Mouse (Mus musculus): ENCODE measurements around the gene Sipa1l3.

The Sipa1l3 gene

DNA sequence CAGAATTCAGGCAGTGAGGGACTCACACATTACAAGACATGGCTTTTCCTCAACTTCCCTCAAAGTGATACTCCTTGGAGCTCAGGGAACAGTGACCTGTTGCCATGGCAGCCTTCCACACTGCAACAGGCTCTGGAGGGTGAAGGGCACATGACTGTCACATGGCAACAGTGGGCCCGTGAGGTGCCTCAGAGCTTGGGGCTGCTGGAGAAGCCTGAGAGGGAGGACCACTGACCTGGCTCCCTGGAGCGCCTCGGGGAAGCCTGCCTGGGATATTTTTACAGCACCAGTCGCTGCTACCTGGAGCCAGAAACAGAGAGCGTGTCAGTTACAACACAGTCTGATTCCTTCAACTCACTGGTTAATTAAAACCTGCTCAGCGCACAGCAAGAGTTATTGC, 14.8 kb downstream of the Sipa1l3 start:
- no peaks in the 10 kb centered on the region for H3K27me3 ChIP-seq (ENCODE audit: insufficient read depth, low read length)
- H3K9me3 ChIP-seq (ENCODE audit: low read length), result no peaks in the 10 kb centered on the region
- H3K36me3 ChIP-seq (ENCODE audit: insufficient read depth, low read length), result peaks cover 4% of the 10 kb centered on the region

DNA sequence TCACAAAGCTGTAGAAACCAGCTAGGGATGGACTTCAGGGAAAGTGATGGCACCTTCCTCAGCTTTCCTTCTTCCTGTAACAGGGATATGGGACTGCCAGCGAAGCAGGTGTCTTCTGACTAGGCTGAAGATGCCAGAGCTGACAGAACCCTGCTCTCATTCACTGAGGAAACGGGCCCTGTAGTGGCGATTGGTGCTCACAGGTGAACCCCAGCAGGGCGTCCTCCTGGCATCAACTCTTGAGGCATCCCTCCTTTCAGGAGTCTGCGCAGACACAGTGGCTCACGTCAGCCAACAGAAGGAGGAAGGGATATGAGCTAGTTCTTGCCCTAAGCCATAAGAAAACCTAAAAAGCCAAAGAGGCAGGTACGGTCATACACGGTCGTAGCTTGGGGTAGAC, 17.2 kb downstream of the Sipa1l3 start:
- H3K27me3 ChIP-seq (ENCODE audit: insufficient read depth, low read length), result no peaks in the 10 kb centered on the region
- peaks cover 79% of the 10 kb centered on the region for H3K4me1 ChIP-seq (replicated peaks; ENCODE audit: low read depth, low read length)
- H3K9me3 ChIP-seq (ENCODE audit: low read length), result no peaks in the 10 kb centered on the region
- no peak overlapping the region for H3K4me3 ChIP-seq (replicated peaks; ENCODE audit: low read length)
- TF ChIP-seq POU5F1 (IDR thresholded peaks at IDR 0.05; ENCODE audit: borderline replicate concordance, low read length) (no peak), CTCF (conservative IDR thresholded peaks at IDR 0.05; ENCODE audit: low read length) (no peak), NANOG (IDR thresholded peaks at IDR 0.05; ENCODE audit: borderline replicate concordance, low read length) (no peak)
- peaks cover 9% of the 10 kb centered on the region for H3K36me3 ChIP-seq (ENCODE audit: insufficient read depth, low read length)

More for the DNA sequence above, 14.8 kb downstream of the Sipa1l3 start:
- Histone ChIP-seq H3K4me1 (replicated peaks; ENCODE audit: low read depth, low read length) (peaks cover 77% of the 10 kb centered on the region), H3K4me3 (replicated peaks; ENCODE audit: low read length) (no peak overlapping the region)
- no peak for TF ChIP-seq CTCF (conservative IDR thresholded peaks at IDR 0.05; ENCODE audit: low read length)
- TF ChIP-seq POU5F1 (IDR thresholded peaks at IDR 0.05; ENCODE audit: borderline replicate concordance, low read length), result no peak
- TF ChIP-seq NANOG (IDR thresholded peaks at IDR 0.05; ENCODE audit: borderline replicate concordance, low read length), result no peak

DNA sequence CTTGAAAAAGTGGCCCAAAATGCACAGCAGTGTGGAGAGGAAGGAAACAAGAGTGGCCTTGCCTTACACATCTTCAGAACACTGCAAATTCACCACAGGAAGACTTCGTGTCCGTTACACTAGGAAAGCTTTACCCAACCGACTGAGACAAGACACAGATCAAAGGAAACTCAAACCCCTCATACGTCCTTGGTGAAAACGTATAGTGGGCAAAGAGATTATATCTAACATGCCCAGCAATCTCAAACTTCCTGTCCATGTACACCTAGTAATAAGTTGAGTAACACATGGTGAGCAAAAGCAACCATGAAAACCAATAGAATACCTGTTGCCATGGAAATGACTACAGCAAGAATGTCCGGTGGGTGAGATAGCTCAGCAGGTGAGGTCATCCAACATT, 19.4 kb downstream of the Sipa1l3 start:
- no peaks in the 10 kb centered on the region for H3K27me3 ChIP-seq (ENCODE audit: insufficient read depth, low read length)
- H3K36me3 ChIP-seq (ENCODE audit: insufficient read depth, low read length), result peaks cover 11% of the 10 kb centered on the region
- TF ChIP-seq POU5F1 (IDR thresholded peaks at IDR 0.05; ENCODE audit: borderline replicate concordance, low read length), result no peak
- no peak for TF ChIP-seq CTCF (conservative IDR thresholded peaks at IDR 0.05; ENCODE audit: low read length)
- no peak for TF ChIP-seq NANOG (IDR thresholded peaks at IDR 0.05; ENCODE audit: borderline replicate concordance, low read length)
- no peaks in the 10 kb centered on the region for H3K9me3 ChIP-seq (ENCODE audit: low read length)
- peaks cover 79% of the 10 kb centered on the region for H3K4me1 ChIP-seq (replicated peaks; ENCODE audit: low read depth, low read length)
- no peak overlapping the region for H3K4me3 ChIP-seq (replicated peaks; ENCODE audit: low read length)

DNA sequence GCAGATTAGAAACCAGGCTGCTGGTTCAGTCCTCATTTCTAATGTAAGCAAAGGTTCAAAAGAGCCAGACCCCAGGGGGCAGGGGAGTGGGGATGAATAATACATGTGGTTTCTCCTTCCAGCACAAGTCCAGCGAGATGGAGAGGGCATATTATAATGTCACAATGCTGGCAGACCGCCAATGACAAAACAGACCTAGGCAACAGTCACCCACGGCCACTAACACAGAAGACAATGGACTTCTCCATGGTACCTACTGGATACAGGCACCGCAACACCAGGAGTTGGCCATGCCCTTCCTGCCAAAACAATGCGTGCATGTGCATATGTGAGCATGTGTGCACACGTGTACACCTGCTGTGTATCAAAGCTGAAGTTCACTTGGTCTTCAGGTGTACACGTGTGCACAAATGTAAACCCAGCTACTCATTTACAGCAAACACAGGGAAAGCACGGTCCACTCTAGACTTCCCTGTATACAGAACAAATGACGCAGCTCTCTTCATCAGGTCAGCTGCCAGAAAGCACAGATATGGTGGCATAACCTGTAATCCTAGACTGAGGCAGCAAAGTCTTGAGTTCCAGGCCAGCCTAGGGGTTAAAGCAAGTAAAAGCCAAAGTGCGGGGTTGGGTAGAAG, 21.4 kb downstream of the Sipa1l3 start:
- H3K4me3 ChIP-seq (replicated peaks; ENCODE audit: low read length), result no peak overlapping the region
- no peaks in the 10 kb centered on the region for H3K27me3 ChIP-seq (ENCODE audit: insufficient read depth, low read length)
- TF ChIP-seq CTCF (conservative IDR thresholded peaks at IDR 0.05; ENCODE audit: low read length) (no peak), POU5F1 (IDR thresholded peaks at IDR 0.05; ENCODE audit: borderline replicate concordance, low read length) (no peak), NANOG (IDR thresholded peaks at IDR 0.05; ENCODE audit: borderline replicate concordance, low read length) (no peak)
- H3K36me3 ChIP-seq (ENCODE audit: insufficient read depth, low read length), result peaks cover 14% of the 10 kb centered on the region
- H3K9me3 ChIP-seq (ENCODE audit: low read length), result no peaks in the 10 kb centered on the region
- H3K4me1 ChIP-seq (replicated peaks; ENCODE audit: low read depth, low read length), result peaks cover 85% of the 10 kb centered on the region

DNA sequence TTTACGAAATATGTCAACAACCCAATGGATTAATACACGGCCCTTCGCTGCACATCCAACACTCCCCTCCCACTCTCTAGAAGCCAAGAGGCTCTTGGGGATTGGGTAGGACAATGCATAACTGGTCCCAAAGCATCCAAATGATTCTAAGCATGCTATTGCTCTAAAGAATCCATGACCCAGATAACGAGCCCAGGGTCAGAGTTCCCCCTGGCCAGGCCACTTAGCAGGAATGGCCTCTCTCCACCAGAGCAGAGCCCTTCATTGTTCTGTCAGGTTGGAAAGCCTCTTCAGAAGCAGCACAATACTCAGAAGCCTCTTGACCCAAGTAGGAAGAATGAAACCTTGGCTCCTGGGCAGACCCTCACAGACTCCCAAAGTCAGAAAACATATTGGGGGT, 22.1 kb downstream of the Sipa1l3 start:
- H3K4me3 ChIP-seq (replicated peaks; ENCODE audit: low read length), result peak overlapping the region; percentile 1; the same call in 1 of the 2 replicates
- TF ChIP-seq POU5F1 (IDR thresholded peaks at IDR 0.05; ENCODE audit: borderline replicate concordance, low read length), result no peak
- no peak for TF ChIP-seq CTCF (conservative IDR thresholded peaks at IDR 0.05; ENCODE audit: low read length)
- no peak for TF ChIP-seq NANOG (IDR thresholded peaks at IDR 0.05; ENCODE audit: borderline replicate concordance, low read length)
- H3K27me3 ChIP-seq (ENCODE audit: insufficient read depth, low read length), result no peaks in the 10 kb centered on the region
- peaks cover 89% of the 10 kb centered on the region for H3K4me1 ChIP-seq (replicated peaks; ENCODE audit: low read depth, low read length)
- H3K9me3 ChIP-seq (ENCODE audit: low read length), result no peaks in the 10 kb centered on the region
- peaks cover 14% of the 10 kb centered on the region for H3K36me3 ChIP-seq (ENCODE audit: insufficient read depth, low read length)

DNA sequence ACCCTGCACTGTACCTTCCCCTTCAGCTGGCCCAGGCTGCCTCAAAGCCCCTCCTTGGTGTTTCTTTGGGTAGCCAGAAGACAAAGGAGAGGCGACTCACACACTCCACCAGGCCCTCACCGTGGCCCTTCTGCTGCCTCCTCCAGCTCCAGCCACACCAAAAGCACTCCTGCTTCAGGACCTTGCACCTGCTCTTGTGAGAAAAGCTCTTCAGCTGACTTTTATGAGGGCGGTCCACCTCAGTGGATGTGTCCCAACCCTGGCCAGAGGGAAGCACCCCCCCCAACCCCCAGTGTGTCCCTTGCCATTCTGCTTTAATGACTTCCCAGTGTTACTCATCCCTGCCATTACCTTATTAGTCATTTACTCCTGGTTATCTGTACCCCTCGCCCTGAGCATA, 22.6 kb downstream of the Sipa1l3 start:
- Histone ChIP-seq H3K4me3 (replicated peaks; ENCODE audit: low read length) (no peak overlapping the region), H3K36me3 (ENCODE audit: insufficient read depth, low read length) (peaks cover 10% of the 10 kb centered on the region), H3K27me3 (ENCODE audit: insufficient read depth, low read length) (no peaks in the 10 kb centered on the region), H3K4me1 (replicated peaks; ENCODE audit: low read depth, low read length) (peaks cover 89% of the 10 kb centered on the region), H3K9me3 (ENCODE audit: low read length) (no peaks in the 10 kb centered on the region)
- no peak for TF ChIP-seq NANOG (IDR thresholded peaks at IDR 0.05; ENCODE audit: borderline replicate concordance, low read length)
- no peak for TF ChIP-seq CTCF (conservative IDR thresholded peaks at IDR 0.05; ENCODE audit: low read length)
- no peak for TF ChIP-seq POU5F1 (IDR thresholded peaks at IDR 0.05; ENCODE audit: borderline replicate concordance, low read length)

DNA sequence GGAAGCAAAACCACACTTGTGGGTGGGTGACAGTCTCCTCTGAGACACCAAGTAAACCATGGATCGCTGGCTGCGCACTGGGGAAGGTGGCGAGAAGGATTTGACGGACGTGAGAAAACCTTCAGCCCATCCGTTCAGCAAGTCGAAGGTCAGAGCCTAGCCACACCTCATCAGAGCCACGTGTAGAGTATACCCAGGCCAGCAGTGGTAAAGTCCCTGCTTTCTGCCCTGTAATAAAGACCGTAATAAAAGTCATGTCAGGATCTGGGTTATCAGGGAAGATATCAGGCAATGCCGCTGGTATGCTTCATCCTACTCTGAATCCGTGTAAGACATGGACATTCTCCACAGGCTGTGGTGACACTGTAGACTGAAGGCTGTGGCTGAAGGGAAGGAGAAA, 23.6 kb downstream of the Sipa1l3 start:
- H3K36me3 ChIP-seq (ENCODE audit: insufficient read depth, low read length), result peaks cover 9% of the 10 kb centered on the region; the same call in 1 of the 2 replicates
- H3K27me3 ChIP-seq (ENCODE audit: insufficient read depth, low read length), result no peaks in the 10 kb centered on the region
- H3K4me1 ChIP-seq (replicated peaks; ENCODE audit: low read depth, low read length), result peaks cover 96% of the 10 kb centered on the region
- no peak overlapping the region for H3K4me3 ChIP-seq (replicated peaks; ENCODE audit: low read length)
- TF ChIP-seq CTCF (conservative IDR thresholded peaks at IDR 0.05; ENCODE audit: low read length) (no peak), NANOG (IDR thresholded peaks at IDR 0.05; ENCODE audit: borderline replicate concordance, low read length) (no peak), POU5F1 (IDR thresholded peaks at IDR 0.05; ENCODE audit: borderline replicate concordance, low read length) (no peak)
- no peaks in the 10 kb centered on the region for H3K9me3 ChIP-seq (ENCODE audit: low read length)

DNA sequence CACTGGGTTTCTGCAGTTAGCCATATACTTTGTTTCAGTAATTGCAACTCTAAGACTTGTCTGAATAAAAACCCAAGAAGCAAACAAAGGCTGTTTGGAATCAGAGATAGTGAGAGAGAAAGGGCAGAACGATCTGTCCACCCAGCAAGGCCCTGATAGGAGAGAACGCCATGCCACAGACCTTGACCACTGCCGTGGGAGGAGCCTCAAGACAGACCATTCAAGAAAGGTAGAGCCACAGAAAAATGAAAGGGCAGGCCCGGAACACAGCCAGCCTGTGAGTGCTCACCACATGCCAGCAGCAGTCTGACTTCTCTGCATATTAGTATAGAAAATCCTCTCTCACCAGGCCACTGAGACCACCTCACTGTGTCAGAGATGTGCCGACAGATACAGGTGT, 24.4 kb downstream of the Sipa1l3 start:
- H3K4me3 ChIP-seq (replicated peaks; ENCODE audit: low read length), result no peak overlapping the region
- peaks cover 9% of the 10 kb centered on the region; the same call in 1 of the 2 replicates for H3K36me3 ChIP-seq (ENCODE audit: insufficient read depth, low read length)
- peaks cover 99% of the 10 kb centered on the region for H3K4me1 ChIP-seq (replicated peaks; ENCODE audit: low read depth, low read length)
- TF ChIP-seq CTCF (conservative IDR thresholded peaks at IDR 0.05; ENCODE audit: low read length), result no peak
- TF ChIP-seq NANOG (IDR thresholded peaks at IDR 0.05; ENCODE audit: borderline replicate concordance, low read length), result no peak
- no peak for TF ChIP-seq POU5F1 (IDR thresholded peaks at IDR 0.05; ENCODE audit: borderline replicate concordance, low read length)
- no peaks in the 10 kb centered on the region for H3K9me3 ChIP-seq (ENCODE audit: low read length)
- H3K27me3 ChIP-seq (ENCODE audit: insufficient read depth, low read length), result no peaks in the 10 kb centered on the region

DNA sequence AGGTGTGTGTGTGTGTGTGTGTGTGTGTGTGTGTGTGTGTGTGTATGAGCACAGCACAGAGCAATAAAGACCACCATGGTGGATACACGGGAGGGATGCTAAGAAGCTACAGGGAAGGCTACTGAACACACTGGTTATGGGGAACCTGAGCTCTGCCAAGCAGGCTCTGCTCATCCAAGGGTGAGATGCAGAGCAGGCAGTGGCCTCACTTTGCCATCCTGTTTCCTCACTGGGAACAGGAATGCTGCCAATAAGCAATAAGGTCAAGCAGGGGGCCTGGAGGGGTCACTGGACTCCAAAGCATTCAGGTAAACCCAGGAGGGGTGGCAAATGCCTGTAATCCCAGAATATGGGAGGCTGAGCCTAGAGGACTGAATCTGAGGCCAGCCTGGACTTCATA, 25.4 kb downstream of the Sipa1l3 start:
- no peaks in the 10 kb centered on the region for H3K27me3 ChIP-seq (ENCODE audit: insufficient read depth, low read length)
- H3K36me3 ChIP-seq (ENCODE audit: insufficient read depth, low read length), result peaks cover 9% of the 10 kb centered on the region; the same call in 1 of the 2 replicates
- no peaks in the 10 kb centered on the region for H3K9me3 ChIP-seq (ENCODE audit: low read length)
- TF ChIP-seq POU5F1 (IDR thresholded peaks at IDR 0.05; ENCODE audit: borderline replicate concordance, low read length), result no peak
- no peak for TF ChIP-seq CTCF (conservative IDR thresholded peaks at IDR 0.05; ENCODE audit: low read length)
- no peak for TF ChIP-seq NANOG (IDR thresholded peaks at IDR 0.05; ENCODE audit: borderline replicate concordance, low read length)
- no peak overlapping the region for H3K4me3 ChIP-seq (replicated peaks; ENCODE audit: low read length)
- peaks cover 99% of the 10 kb centered on the region for H3K4me1 ChIP-seq (replicated peaks; ENCODE audit: low read depth, low read length)

Measured in E14TG2a.4 (cell line).